Mouse (Mus musculus) embryonic facial prominence, embryonic 15.5 days (tissue): ENCODE results near the gene Gm14124. TPM values are rescaled to one million over a fixed set of nuclear protein-coding genes. Genes with fewer than 3 reads are reported as not detected.
"Not testable (repeated sequence)": the region's sequence is repeated elsewhere in the genome, so short reads cannot be mapped to it uniquely, and the experiment has no call there.

ENCODE experiments used
- ATAC-seq: fragments of 200-750 bp; cut with Nextera tagmentation; 2 replicates; pipeline ENCODE4 v1.8.0; 2017; ENCODE audit warnings: low read depth, moderate TSS enrichment; ENCODE audit not compliant: insufficient number of reproducible peaks, low FRiP score, low TSS enrichment
- H3K27ac ChIP-seq: fragments of 300-500 bp; sonication (generic); replicated peaks from 2 replicates; pipeline ENCODE4 v1.5.1; 2015; ENCODE audit warnings: mild to moderate bottlenecking, inconsistent platforms
- H3K27me3 ChIP-seq: fragments of 300-500 bp; sonication (generic); 2 replicates; pipeline ENCODE4 v1.6.1; 2015; ENCODE audit warnings: inconsistent platforms
- H3K36me3 ChIP-seq: fragments of 300-500 bp; sonication (generic); 2 replicates; pipeline ENCODE4 v1.6.1; 2015; ENCODE audit warnings: mild to moderate bottlenecking, inconsistent platforms
- H3K4me1 ChIP-seq: fragments of 300-500 bp; sonication (generic); 2 replicates; pipeline ENCODE4 v1.6.1; 2015; ENCODE audit warnings: inconsistent platforms
- H3K4me2 ChIP-seq: fragments of 300-500 bp; sonication (generic); replicated peaks from 2 replicates; pipeline ENCODE4 v1.6.1; 2015; ENCODE audit warnings: mild to moderate bottlenecking, inconsistent platforms
- H3K4me3 ChIP-seq: fragments of 300-500 bp; sonication (generic); replicated peaks from 2 replicates; pipeline ENCODE4 v1.5.1; 2015; ENCODE audit warnings: mild to moderate bottlenecking, inconsistent platforms
- H3K9ac ChIP-seq: fragments of 300-500 bp; sonication (generic); 2 replicates; pipeline ENCODE4 v1.6.1; 2015; ENCODE audit warnings: inconsistent platforms
- H3K9me3 ChIP-seq: fragments of 300-500 bp; sonication (generic); replicated peaks from 2 replicates; pipeline ENCODE4 v1.6.1; 2016; ENCODE audit warnings: inconsistent platforms
- WGBS: fragments of 180-500 bp; shearing (Covaris S2); methylation state at CpG from one replicate; pipeline ENCODE4 v1.1.7; 2015; 5-methylcytosine and 5-hydroxymethylcytosine counted together
- polyA plus RNA-seq: library from polyadenylated mRNA; unstranded; fragments of >200 nt; fragmentation: Nextera tagmentation; extraction: Ambion mirVana; gene quantifications from 2 replicates; pipeline ENCODE4 v1.2.1, GENCODE M21; 2015

The Gm14124 gene
- polyA plus RNA-seq: not detected in 2 replicates

DNA sequence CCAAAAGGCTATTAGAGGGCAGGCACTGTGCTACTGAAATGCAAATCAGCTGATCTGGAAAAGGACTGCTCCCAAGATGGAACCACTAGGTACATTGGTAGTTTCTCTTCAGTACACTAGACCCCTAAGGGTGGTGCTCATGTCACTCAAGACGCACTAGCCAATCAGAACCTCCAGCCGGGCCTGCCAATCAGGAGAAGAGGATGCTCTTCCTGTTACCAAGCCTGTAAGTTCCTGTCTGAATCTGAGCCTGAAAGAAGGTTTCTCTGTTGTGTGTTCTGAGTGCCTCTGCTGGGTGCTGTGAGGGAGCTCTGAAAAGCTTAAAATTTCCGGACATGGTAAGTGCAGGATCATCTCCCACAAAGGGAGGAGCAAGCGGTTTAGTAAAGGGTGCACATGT lies at the start of gene Gm14124:
TSS of gene Gm14124 (plus strand) at position 227 of the 400 bp plus-strand sequence.
- WGBS: 74% methylated on average over 4 of the region's 4 CpGs
- H3K27me3 ChIP-seq, ATAC-seq, H3K4me3 ChIP-seq, H3K9me3 ChIP-seq, H3K36me3 ChIP-seq, H3K4me1 ChIP-seq, H3K27ac ChIP-seq, H3K9ac ChIP-seq, H3K4me2 ChIP-seq: not testable (repeated sequence)

DNA sequence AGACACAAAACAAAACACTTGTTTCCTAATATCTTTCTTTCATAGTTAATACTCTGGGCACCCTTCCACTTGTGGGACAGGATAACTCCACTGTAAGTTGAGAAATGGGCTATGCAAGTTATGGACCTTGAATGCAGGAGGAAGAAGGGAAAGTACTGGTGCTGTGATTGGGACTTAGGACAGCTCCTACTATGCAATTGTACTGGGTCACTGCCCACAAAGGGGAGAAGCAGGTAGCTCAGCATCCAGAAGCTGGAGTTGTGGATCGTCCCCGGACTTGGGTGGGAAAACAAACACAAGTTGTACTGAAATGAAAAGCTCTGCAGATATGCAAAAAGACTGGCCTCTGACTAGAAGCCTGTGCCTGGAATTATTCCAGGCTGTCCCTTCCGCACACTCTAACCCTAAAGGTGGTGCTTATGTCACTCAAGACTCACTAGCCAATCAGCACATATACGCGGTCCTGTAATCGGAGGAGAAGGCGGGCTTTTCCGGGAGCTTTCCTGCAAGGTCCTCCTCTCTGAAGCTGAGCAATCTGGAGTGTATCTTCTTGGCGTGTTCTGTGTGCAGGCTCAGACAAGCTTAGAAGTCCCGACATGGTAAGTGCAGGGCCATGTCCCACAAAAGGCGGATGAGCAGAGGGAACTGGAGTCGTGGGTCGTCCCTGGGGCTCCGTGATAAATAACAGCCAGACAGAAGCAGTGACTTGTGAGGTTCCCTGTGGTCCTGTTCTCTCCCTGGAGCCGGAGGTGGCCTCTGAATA lies 39.5 kb upstream of the Gm14124 start, which contains the start of gene Zfp937:
TSS of gene Zfp937 (plus strand) at position 474 of the 763 bp plus-strand sequence.
- not testable (repeated sequence) for H3K9ac ChIP-seq, H3K9me3 ChIP-seq, H3K27me3 ChIP-seq, H3K36me3 ChIP-seq, H3K4me1 ChIP-seq
- ATAC-seq: peak; percentile 98
- 2% methylated on average over 15 of the region's 15 CpGs for WGBS
- peak within 1 kb of the TSS; percentile 44 for H3K4me2 ChIP-seq
- H3K27ac ChIP-seq: 0 out of 2 replicates have a peak within 1 kb of the TSS, but pooled peaks have one; percentile 28
- peak within 1 kb of the TSS; percentile 44 for H3K4me3 ChIP-seq

DNA sequence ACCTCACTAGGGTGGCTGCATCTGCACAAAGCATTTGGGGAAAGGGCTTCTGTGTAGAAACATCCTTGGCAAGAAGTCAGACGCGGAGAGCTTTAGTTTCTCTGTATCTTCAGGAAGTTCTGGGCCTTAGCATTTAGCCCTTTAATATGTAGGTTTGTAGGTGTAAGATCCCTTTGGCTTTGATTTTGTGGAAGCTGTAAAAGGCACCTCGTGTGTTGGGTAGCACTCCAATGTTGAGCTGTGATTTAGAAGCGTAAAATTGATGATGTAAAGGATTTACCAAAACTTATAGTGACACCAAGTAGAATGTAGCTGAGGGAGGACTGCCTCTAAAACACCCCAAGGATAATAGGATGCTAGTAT lies 39.0 kb upstream of the Gm14124 start:
- WGBS: 28% methylated on average over 4 of the region's 4 CpGs
- H3K9ac ChIP-seq: not testable (repeated sequence)

DNA sequence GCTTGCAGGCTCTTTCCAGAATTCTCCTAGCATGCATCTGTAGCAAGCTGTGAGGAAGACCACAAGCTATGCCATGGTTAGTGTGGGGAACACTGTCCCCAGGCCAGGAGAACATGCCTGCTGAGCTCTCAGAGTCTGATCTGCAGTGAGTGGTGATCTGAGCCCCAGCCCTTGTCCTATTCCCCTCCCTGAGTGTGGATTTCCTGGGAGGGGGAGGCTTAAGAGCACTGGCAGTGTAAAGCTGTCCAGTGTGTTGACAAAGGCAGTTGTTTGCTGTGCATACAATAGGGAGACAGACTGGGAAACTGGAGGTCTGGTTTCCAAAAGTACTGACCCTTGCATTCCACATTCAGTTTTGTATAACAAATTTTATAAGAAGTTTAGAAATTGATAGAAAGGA lies 34.1 kb upstream of the Gm14124 start:
- not testable (repeated sequence) for ATAC-seq, H3K9me3 ChIP-seq, H3K27me3 ChIP-seq, H3K27ac ChIP-seq, H3K4me3 ChIP-seq, H3K4me1 ChIP-seq, H3K36me3 ChIP-seq, H3K9ac ChIP-seq, H3K4me2 ChIP-seq

More for the DNA sequence above, 39.0 kb upstream of the Gm14124 start:
- H3K27me3 ChIP-seq, H3K4me1 ChIP-seq, H3K36me3 ChIP-seq, H3K9me3 ChIP-seq, ATAC-seq: not testable (repeated sequence)
- Histone ChIP-seq H3K4me3 (peak overlapping the region; percentile 44), H3K4me2 (peak overlapping the region; percentile 44), H3K27ac (0 out of 2 replicates have a peak overlapping the region, but pooled peaks have one; percentile 28)

DNA sequence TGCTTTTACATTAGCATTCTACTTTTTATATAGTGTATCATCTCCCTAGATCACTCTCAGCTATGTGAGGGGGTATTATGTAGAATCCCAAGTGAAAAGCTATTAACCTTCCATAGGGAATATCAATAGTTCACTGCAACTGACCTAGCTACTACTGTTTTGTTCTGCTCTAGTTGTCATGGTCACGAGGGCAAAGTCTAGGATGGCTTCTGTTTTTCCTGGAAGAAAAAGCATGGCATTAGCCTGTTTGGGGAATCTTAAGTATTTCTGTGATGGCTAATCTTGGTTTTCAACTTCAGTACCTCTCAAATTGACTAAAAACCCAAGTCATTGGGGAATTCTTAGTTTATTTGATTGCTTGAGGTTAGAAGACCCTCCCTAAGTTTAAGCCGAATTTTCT lies 14.1 kb upstream of the Gm14124 start:
- ATAC-seq: no peak
- Histone ChIP-seq H3K27me3 (no peaks in the 10 kb centered on the region), H3K9me3 (peaks cover 19% of the 10 kb centered on the region), H3K4me3 (no peak overlapping the region), H3K4me1 (no peaks in the 10 kb centered on the region), H3K9ac (no peak overlapping the region), H3K27ac (no peak overlapping the region), H3K4me2 (no peak overlapping the region), H3K36me3 (peaks cover 8% of the 10 kb centered on the region)
- WGBS: 86% methylated on average over 2 of the region's 2 CpGs

DNA sequence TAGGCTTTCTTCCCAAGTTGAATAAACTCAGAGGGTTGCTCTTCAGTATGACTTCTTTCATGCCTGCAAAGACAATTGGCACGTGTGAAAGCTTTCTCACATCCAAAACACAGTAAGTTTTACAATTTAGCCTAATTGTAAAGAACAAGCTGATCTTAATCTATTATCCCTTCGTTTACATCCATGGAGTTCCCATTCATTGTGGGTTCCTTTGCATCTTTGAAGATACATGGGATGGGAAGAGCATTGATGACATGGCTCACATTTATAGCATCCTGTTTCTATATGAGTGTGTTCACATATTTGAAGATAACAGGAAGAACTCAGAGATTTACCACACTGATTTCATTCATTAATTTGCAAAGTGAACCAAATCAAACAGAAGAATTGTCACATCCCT lies 1.8 kb upstream of the Gm14124 start, which contains the start of gene Gm21994:
TSS of gene Gm21994 (minus strand) at position 101 of the 400 bp plus-strand sequence.
- not testable (repeated sequence) for H3K27ac ChIP-seq, H3K27me3 ChIP-seq, H3K9me3 ChIP-seq, H3K4me1 ChIP-seq, H3K9ac ChIP-seq, H3K4me2 ChIP-seq, ATAC-seq, H3K36me3 ChIP-seq, H3K4me3 ChIP-seq
- 49% methylated on average over 2 of the region's 2 CpGs for WGBS

DNA sequence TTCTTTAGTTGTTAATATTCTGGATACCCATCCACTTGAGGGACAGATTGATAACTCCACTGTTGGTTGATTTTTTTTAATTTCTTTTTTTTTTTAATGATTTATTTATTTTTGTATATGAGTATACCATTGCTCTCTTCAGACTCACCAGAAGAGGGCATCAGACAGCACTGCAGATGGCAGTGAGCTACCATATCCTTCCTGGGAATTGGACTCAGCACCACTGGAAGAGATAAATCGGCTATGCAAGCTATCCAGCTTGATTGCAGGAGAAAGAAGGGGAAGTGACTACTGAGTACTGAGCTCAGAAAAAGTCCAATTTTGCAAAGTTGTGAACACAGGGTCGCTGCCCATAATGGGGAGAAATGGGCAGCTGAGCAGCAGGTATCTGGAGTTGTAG lies 456 bp upstream of the Gm14124 start:
- 64% methylated on average over 2 of the region's 2 CpGs for WGBS
- H3K9ac ChIP-seq, H3K4me2 ChIP-seq, H3K27me3 ChIP-seq, H3K27ac ChIP-seq, H3K36me3 ChIP-seq, ATAC-seq, H3K4me3 ChIP-seq, H3K4me1 ChIP-seq, H3K9me3 ChIP-seq: not testable (repeated sequence)

DNA sequence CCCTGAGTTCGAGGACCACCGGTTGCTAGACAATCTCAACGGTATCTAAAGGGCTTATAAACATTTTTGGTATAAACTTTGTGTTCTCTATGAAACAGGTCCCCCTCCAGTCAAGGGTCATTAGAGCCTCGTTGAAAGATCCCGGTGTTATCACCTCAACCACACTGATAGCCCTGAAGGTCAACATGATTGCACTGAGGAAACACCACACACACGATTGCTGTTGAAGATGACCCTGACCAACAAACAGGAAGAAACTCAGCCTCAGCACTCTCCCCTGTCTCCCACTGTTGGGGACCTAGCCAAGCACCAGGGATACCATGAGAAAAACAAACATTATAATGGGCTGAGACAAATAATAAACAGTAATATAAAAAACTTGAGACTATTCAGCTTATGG lies 36.4 kb downstream of the Gm14124 start:
- ATAC-seq: no peak
- Histone ChIP-seq H3K4me2 (no peak overlapping the region), H3K27me3 (no peaks in the 10 kb centered on the region), H3K4me3 (no peak overlapping the region), H3K4me1 (no peaks in the 10 kb centered on the region), H3K36me3 (no peaks in the 10 kb centered on the region), H3K27ac (no peak overlapping the region), H3K9ac (no peak overlapping the region), H3K9me3 (no peaks in the 10 kb centered on the region)
- WGBS: 88% methylated on average over 6 of the region's 6 CpGs

DNA sequence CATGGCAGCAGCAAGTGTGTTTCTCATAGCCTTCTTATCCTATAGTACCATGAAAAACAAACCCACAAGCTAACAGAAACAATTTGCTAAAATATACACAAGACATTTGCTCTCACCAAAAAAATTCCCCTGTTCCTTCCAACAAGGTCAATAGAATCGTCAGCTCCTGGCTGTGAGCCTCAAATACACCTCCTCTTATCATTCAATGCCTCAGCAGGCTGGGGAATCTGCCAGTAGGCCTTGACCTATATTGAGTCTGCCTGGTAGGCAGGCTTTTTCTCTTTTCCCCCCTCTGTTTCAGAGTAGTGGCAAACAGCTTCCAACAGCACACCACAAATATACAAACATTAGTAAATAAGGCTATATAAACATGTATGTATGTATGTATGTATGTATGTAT lies 41.8 kb downstream of the Gm14124 start:
- no peaks in the 10 kb centered on the region for H3K9me3 ChIP-seq
- no peaks in the 10 kb centered on the region for H3K4me1 ChIP-seq
- H3K36me3 ChIP-seq: no peaks in the 10 kb centered on the region
- H3K27ac ChIP-seq: no peak overlapping the region
- H3K27me3 ChIP-seq: no peaks in the 10 kb centered on the region
- no peak for ATAC-seq
- 50% methylated on average over 1 of the region's 1 CpGs for WGBS
- H3K4me2 ChIP-seq: no peak overlapping the region
- no peak overlapping the region for H3K9ac ChIP-seq
- no peak overlapping the region for H3K4me3 ChIP-seq

DNA sequence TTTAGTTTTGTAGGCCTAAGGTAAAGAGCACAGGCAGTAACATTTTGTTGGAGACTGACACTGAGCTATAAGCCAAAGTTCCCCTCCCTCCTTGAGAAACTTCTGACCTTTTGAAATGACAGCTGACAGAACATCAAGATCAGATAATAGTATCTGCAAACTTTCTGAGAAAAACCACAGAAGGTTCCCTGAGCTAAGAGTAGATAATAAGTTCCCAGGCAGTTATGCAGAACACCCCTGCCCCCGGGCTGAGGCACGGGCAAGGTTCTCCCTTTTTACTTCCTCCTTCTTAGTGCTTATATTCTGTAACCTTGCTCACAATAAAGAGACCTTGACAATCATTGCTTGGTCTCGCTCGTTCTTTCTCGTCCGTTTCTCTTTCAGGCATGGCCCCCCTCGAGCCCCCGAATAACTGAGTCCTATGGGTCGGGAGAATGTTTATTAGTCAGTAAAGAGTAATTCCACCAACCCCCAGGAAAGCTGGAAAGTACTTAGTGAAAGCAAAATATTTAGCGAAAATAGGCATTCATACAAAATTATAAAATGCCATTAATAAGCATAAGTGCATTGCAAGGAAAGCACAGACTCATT lies 50.0 kb downstream of the Gm14124 start:
- Histone ChIP-seq H3K27me3 (no peaks in the 10 kb centered on the region), H3K9me3 (no peaks in the 10 kb centered on the region), H3K27ac (no peak overlapping the region), H3K36me3 (no peaks in the 10 kb centered on the region), H3K9ac (no peak overlapping the region), H3K4me1 (no peaks in the 10 kb centered on the region), H3K4me3 (no peak overlapping the region), H3K4me2 (no peak overlapping the region)
- 85% methylated on average over 10 of the region's 10 CpGs for WGBS
- no peak for ATAC-seq

DNA sequence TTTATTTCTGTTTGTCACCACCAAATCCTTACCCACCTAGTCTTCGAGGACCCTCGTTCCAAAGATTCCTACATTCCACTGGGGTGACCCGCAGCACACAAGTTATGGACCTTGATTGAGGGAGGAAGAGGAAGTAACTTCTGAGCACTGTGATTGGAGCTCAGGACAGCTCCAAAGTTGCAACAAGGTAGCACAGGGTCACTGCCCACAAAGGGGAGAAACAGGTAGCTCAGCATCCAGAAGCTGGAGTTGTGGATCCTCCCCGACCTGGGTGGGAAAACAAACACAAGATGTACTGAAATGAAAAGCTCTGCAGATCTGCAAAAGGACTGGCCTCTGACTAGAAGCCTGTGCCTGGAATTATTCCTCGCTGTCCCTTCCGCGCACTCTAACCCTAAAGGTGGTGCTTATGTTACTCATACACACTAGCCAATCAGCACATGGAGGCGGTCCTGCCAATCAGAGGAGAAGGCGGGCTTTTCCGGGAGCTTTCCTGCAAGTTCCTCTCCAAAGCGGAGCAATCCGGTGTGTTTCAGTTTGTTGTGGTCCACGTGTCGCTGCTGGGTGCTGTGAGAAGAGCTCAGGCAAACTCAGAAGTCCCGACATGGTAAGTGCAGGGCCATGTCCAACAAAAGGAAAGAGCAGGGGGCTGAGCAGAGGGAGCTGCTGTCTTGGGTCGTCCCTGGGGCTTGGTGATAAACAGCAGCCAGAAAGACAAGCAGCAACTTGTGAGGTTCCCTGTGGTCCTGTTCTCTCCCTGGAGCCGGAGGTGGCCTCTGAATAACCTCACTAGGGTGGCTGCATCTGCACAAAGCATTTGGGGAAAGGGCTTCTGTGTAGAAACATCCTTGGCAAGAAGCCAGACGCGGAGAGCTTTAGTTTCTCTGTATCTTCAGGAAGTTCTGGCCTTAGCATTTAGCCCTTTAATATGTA lies 53.9 kb downstream of the Gm14124 start:
- not testable (repeated sequence) for H3K27me3 ChIP-seq, H3K9me3 ChIP-seq, H3K4me1 ChIP-seq
- Histone ChIP-seq H3K4me3 (peak overlapping the region; percentile 59), H3K4me2 (peak overlapping the region; percentile 59), H3K9ac (peak overlapping the region; percentile 54), H3K36me3 (peaks cover 10% of the 10 kb centered on the region), H3K27ac (peak overlapping the region; percentile 68; the same call in 1 of the 2 replicates)
- WGBS: 10% methylated on average over 19 of the region's 19 CpGs
- ATAC-seq: peak; percentile 94
